30 mouse cellular contexts compared by ENCODE assay signal in the genomic region with DNA sequence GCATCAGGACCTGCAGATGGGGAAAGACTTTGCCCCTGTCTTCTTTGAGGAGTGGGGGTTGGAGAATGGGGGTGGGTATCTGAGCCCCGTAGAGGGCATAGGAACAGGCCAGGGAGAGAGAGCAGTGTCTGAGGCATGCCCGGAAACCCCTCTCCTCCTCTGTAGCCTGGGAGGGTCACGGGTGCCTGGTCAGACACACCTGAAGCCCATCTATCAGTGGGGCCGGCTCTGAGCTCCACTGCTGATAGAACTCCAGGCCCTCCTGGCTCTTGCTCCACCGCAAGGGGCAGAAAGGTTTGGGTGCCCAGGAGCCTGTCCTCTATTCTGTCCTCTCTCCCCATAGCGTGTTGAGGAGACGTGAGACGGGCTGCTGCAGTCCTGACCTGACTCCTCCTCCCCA. TPM values are rescaled to one million over a fixed set of nuclear protein-coding genes. Genes with fewer than 3 reads are reported as not detected.
DNase-seq lines count a peak whose midpoint lies in the region; ATAC-seq and TF ChIP-seq lines count a peak whose summit lies in the region.
"Had no signal": no experiment of that assay in that cellular context is flagged by ENCODE, and none has a peak within 500 bp of the region (broad histone marks: within the 10 kb centered on the region; RNA-seq: fewer than 3 reads in every experiment).

No protein-coding gene starts in this region.

- peak overlapping the region; percentile 32; the same call in 1 of the 2 replicates for H3K9ac ChIP-seq in heart, embryonic 12.5 days
- no peak overlapping the region for H3K9ac ChIP-seq in heart, adult 2 months (ENCODE audit: low read depth, low read length)
- H3K9ac ChIP-seq in hindbrain, embryonic 13.5 days: peak overlapping the region; percentile 43; the same call in 1 of the 2 replicates
- no peak overlapping the region for H3K9ac ChIP-seq in hindbrain, embryonic 12.5 days
- H3K9ac ChIP-seq: embryonic facial prominence, embryonic 15.5 days; forebrain, postnatal 0 days; heart, embryonic 15.5 days; hindbrain, embryonic 14.5 days had no signal

- no peak for ATAC-seq in heart, embryonic 12.5 days (ENCODE audit: insufficient number of reproducible peaks, low FRiP score)
- no peak for ATAC-seq in hindbrain, embryonic 13.5 days (ENCODE audit: low FRiP score)
- no peak for ATAC-seq in hindbrain, embryonic 12.5 days (ENCODE audit: low FRiP score)
- ATAC-seq: forebrain, embryonic 14.5 days; forebrain, postnatal 0 days; Patski had no signal

- no peak for TF ChIP-seq CTCF in heart, adult 2 months (IDR thresholded peaks at IDR 0.05)
- no peak for TF ChIP-seq CTCF in E14TG2a.4 (conservative IDR thresholded peaks at IDR 0.05; ENCODE audit: low read length)

- peak; percentile 23 for DNase-seq in cerebellum, adult 11-12 months
- no peak for DNase-seq in cerebellum, postnatal 14 days
- no peak for DNase-seq in heart, adult 2 months
- DNase-seq in urinary bladder, postnatal 36 days (ENCODE audit: low spot score in 2 of 2): no peak
- DNase-seq: adrenal gland, postnatal 10 days; adrenal gland, postnatal 36 days; cerebellum, adult 2 months; cerebellum, postnatal 36 days; embryo, embryonic 11 days; forebrain, postnatal 0 days; gastrocnemius, adult 2 months; gastrocnemius, postnatal 14 days; heart, adult 18-20 months; heart, postnatal 10 days; heart, postnatal 4 days; kidney, adult 18-20 months; kidney, adult 9 months had no signal

- no peak for TF ChIP-seq EP300 in heart, adult 2 months (IDR thresholded peaks at IDR 0.05; ENCODE audit: insufficient read depth, low read depth, low read length)

- H3K36me3 ChIP-seq in heart, embryonic 12.5 days: peaks cover 56% of the 10 kb centered on the region
- H3K36me3 ChIP-seq in heart, adult 2 months (ENCODE audit: control insufficient read depth, insufficient read depth, low read length): peaks cover 4% of the 10 kb centered on the region; the same call in 1 of the 2 replicates
- peaks cover 45% of the 10 kb centered on the region for H3K36me3 ChIP-seq in hindbrain, embryonic 13.5 days
- H3K36me3 ChIP-seq in hindbrain, embryonic 12.5 days: peaks cover 30% of the 10 kb centered on the region
- peaks cover 85% of the 10 kb centered on the region for H3K36me3 ChIP-seq in E14TG2a.4 (ENCODE audit: insufficient read depth, low read length)

- intact Hi-C loops in heart, adult 2 months (cut with DNase I): loop anchor here (5.0 kb wide), 1 partner anchor 202 kb away; no protein-coding TSS in a partner anchor

- H3K9me3 ChIP-seq in heart, embryonic 12.5 days (replicated peaks): no peaks in the 10 kb centered on the region
- no peaks in the 10 kb centered on the region for H3K9me3 ChIP-seq in hindbrain, embryonic 13.5 days
- H3K9me3 ChIP-seq in hindbrain, embryonic 12.5 days (replicated peaks): no peaks in the 10 kb centered on the region
- peaks cover 7% of the 10 kb centered on the region; the same call in 1 of the 2 replicates for H3K9me3 ChIP-seq in E14TG2a.4 (ENCODE audit: low read length)
- H3K9me3 ChIP-seq: embryonic facial prominence, embryonic 15.5 days; heart, embryonic 15.5 days had no signal

- no peaks in the 10 kb centered on the region for H3K79me2 ChIP-seq in heart, adult 2 months (replicated peaks; ENCODE audit: control insufficient read depth, insufficient read depth, low read length)

- H3K4me3 ChIP-seq in heart, embryonic 12.5 days: no peak overlapping the region
- H3K4me3 ChIP-seq in heart, adult 2 months: no peak overlapping the region
- no peak overlapping the region for H3K4me3 ChIP-seq in hindbrain, embryonic 13.5 days
- H3K4me3 ChIP-seq in hindbrain, embryonic 12.5 days: no peak overlapping the region
- H3K4me3 ChIP-seq in E14TG2a.4 (replicated peaks; ENCODE audit: low read length): peak overlapping the region; percentile 23
- H3K4me3 ChIP-seq: embryonic facial prominence, embryonic 15.5 days; gastrocnemius, adult 2 months; heart, embryonic 15.5 days had no signal

- WGBS in heart, embryonic 12.5 days: 81% methylated on average over 8 of the region's 8 CpGs
- 94% methylated on average over 8 of the region's 8 CpGs for WGBS in heart, adult 2 months
- 94% methylated on average over 8 of the region's 8 CpGs for WGBS in hindbrain, embryonic 13.5 days
- 94% methylated on average over 8 of the region's 8 CpGs for whole genome bisulfite sequencing in hindbrain, embryonic 12.5 days

- H3K27ac ChIP-seq in heart, embryonic 12.5 days (ENCODE audit: poor library complexity, severe bottlenecking): no peak overlapping the region
- no peak overlapping the region for H3K27ac ChIP-seq in heart, adult 2 months
- H3K27ac ChIP-seq in hindbrain, embryonic 13.5 days: no peak overlapping the region
- no peak overlapping the region for H3K27ac ChIP-seq in hindbrain, embryonic 12.5 days
- H3K27ac ChIP-seq: embryonic facial prominence, embryonic 15.5 days; gastrocnemius, adult 2 months; heart, embryonic 15.5 days; hindbrain, embryonic 14.5 days had no signal

- H3K27me3 ChIP-seq in heart, embryonic 12.5 days (replicated peaks): no peaks in the 10 kb centered on the region
- H3K27me3 ChIP-seq in heart, adult 2 months (ENCODE audit: control insufficient read depth, insufficient read depth, low read length): no peaks in the 10 kb centered on the region
- no peaks in the 10 kb centered on the region for H3K27me3 ChIP-seq in hindbrain, embryonic 13.5 days
- no peaks in the 10 kb centered on the region for H3K27me3 ChIP-seq in hindbrain, embryonic 12.5 days
- no peaks in the 10 kb centered on the region for H3K27me3 ChIP-seq in E14TG2a.4 (ENCODE audit: insufficient read depth, low read length)
- H3K27me3 ChIP-seq: embryonic facial prominence, embryonic 15.5 days; heart, embryonic 15.5 days; Patski had no signal

- H3K4me1 ChIP-seq in heart, embryonic 12.5 days (replicated peaks): peaks cover 21% of the 10 kb centered on the region
- peaks cover 2% of the 10 kb centered on the region for H3K4me1 ChIP-seq in heart, adult 2 months (ENCODE audit: control insufficient read depth, insufficient read depth, low read length)
- peaks cover 22% of the 10 kb centered on the region for H3K4me1 ChIP-seq in hindbrain, embryonic 13.5 days (replicated peaks)
- peaks cover 19% of the 10 kb centered on the region for H3K4me1 ChIP-seq in hindbrain, embryonic 12.5 days
- H3K4me1 ChIP-seq in E14TG2a.4 (replicated peaks; ENCODE audit: low read depth, low read length): peaks cover 44% of the 10 kb centered on the region

- H3K4me2 ChIP-seq in heart, embryonic 12.5 days: no peak overlapping the region
- no peak overlapping the region for H3K4me2 ChIP-seq in hindbrain, embryonic 13.5 days
- no peak overlapping the region for H3K4me2 ChIP-seq in hindbrain, embryonic 12.5 days (replicated peaks)
- H3K4me2 ChIP-seq: embryonic facial prominence, embryonic 15.5 days; heart, embryonic 15.5 days; hindbrain, embryonic 14.5 days had no signal

- no peak for TF ChIP-seq POLR2A in heart, adult 2 months (IDR thresholded peaks at IDR 0.05; ENCODE audit: insufficient read depth, low read depth, low read length)

RNA-seq across cellular contexts. Expression of a gene that starts 2.5 kb away (rescaled TPM):
- 301 and 344 TPM in 2 replicates for polyA plus RNA-seq in heart, embryonic 12.5 days (2016; fragmentation: Nextera tagmentation; extraction: Ambion mirVana)
- 100 to 1,000 TPM; 360 to 417 TPM for total RNA-seq in heart, adult 2 months (2021)
- 634 and 1,197 TPM in 2 replicates for polyA plus RNA-seq in heart, adult 2 months (2012; rRNA removed)
- 336 and 366 TPM in 2 replicates for polyA plus RNA-seq in hindbrain, embryonic 13.5 days (2015; fragmentation: Nextera tagmentation; extraction: Ambion mirVana)
- polyA plus RNA-seq in hindbrain, embryonic 12.5 days (2016; fragmentation: Nextera tagmentation; extraction: Ambion mirVana): 287 and 354 TPM in 2 replicates

RNA-seq across cellular contexts. Expression of a gene that starts 12.4 kb away (rescaled TPM):
- 21.8 and 23.0 TPM in 2 replicates for polyA plus RNA-seq in heart, embryonic 12.5 days (2016; fragmentation: Nextera tagmentation; extraction: Ambion mirVana)
- 10 to 100 TPM; 11.2 to 12.0 TPM for total RNA-seq in heart, adult 2 months (2021)
- polyA plus RNA-seq in heart, adult 2 months (2012; rRNA removed): 7.4 and 11.8 TPM in 2 replicates
- 21.9 and 24.2 TPM in 2 replicates for polyA plus RNA-seq in hindbrain, embryonic 13.5 days (2015; fragmentation: Nextera tagmentation; extraction: Ambion mirVana)
- polyA plus RNA-seq in hindbrain, embryonic 12.5 days (2016; fragmentation: Nextera tagmentation; extraction: Ambion mirVana): 24.7 and 28.3 TPM in 2 replicates

RNA-seq across cellular contexts. Expression of a gene that starts 24.9 kb away (rescaled TPM):
- 7.9 and 8.1 TPM in 2 replicates for polyA plus RNA-seq in heart, embryonic 12.5 days (2016; fragmentation: Nextera tagmentation; extraction: Ambion mirVana)
- total RNA-seq in heart, adult 2 months (2021): 10 to 100 TPM; 12.7 to 13.7 TPM
- 20.2 and 21.2 TPM in 2 replicates for polyA plus RNA-seq in heart, adult 2 months (2012; rRNA removed)
- 1.8 and 2.0 TPM in 2 replicates for polyA plus RNA-seq in hindbrain, embryonic 13.5 days (2015; fragmentation: Nextera tagmentation; extraction: Ambion mirVana)
- polyA plus RNA-seq in hindbrain, embryonic 12.5 days (2016; fragmentation: Nextera tagmentation; extraction: Ambion mirVana): 7.0 and 7.7 TPM in 2 replicates

RNA-seq across cellular contexts. Expression of a gene that starts 39.3 kb away (rescaled TPM):
- polyA plus RNA-seq in heart, embryonic 12.5 days (2016; fragmentation: Nextera tagmentation; extraction: Ambion mirVana): 3.7 and 4.6 TPM in 2 replicates
- total RNA-seq in heart, adult 2 months (2021): not detected
- polyA plus RNA-seq in heart, adult 2 months (2012; rRNA removed): 0.38 TPM in 1 of 2 replicates, not detected in the other
- polyA plus RNA-seq in hindbrain, embryonic 13.5 days (2015; fragmentation: Nextera tagmentation; extraction: Ambion mirVana): 2.1 and 2.2 TPM in 2 replicates
- polyA plus RNA-seq in hindbrain, embryonic 12.5 days (2016; fragmentation: Nextera tagmentation; extraction: Ambion mirVana): 5.0 and 6.8 TPM in 2 replicates
- total RNA-seq: adrenal gland, adult 18-20 months; gastrocnemius, adult 2 months; gastrocnemius, postnatal 14 days; heart, adult 18-20 months had no signal
- polyA plus RNA-seq: cerebellum, adult 2 months; cortical plate, adult 2 months; frontal cortex, adult 2 months; G1E; Patski had no signal

Comparison
In these comparisons a context has a peak if more than half of its experiments do, and no peak if none do; other contexts are left out.
1. H3K9ac ChIP-seq: peak in heart, embryonic 12.5 days (single experiment) and hindbrain, embryonic 13.5 days (single experiment); none in heart, adult 2 months (single experiment) and hindbrain, embryonic 12.5 days (single experiment).